Mouse (Mus musculus): ENCODE measurements around the gene Hoxb2. TPM values are rescaled to one million over a fixed set of nuclear protein-coding genes. Genes with fewer than 3 reads are reported as not detected.
A peak's percentile ranks its signal among the peaks of the same experiment; 100 is the strongest.

Gene Hoxb2
- polyA plus RNA-seq (2014; fragmentation: Nextera tagmentation; extraction: Ambion mirVana), result 23.1 and 25.9 TPM in 2 replicates

GRCm38 (mm10) chr11:96350341-96350624, at the start of gene Hoxb2:
Gene Hoxb2 (plus strand): TSS chr11:96350525.
- peaks cover 43% of the 10 kb centered on the region for H3K4me1 ChIP-seq (ENCODE audit: control insufficient read depth, insufficient read depth, low read length)
- peak within 1 kb of the TSS; percentile 86 for H3K4me2 ChIP-seq (replicated peaks; ENCODE audit: low read depth, low read length)
- H3K9ac ChIP-seq (replicated peaks; ENCODE audit: low read depth, low read length), result peak within 1 kb of the TSS; percentile 99

DNA sequence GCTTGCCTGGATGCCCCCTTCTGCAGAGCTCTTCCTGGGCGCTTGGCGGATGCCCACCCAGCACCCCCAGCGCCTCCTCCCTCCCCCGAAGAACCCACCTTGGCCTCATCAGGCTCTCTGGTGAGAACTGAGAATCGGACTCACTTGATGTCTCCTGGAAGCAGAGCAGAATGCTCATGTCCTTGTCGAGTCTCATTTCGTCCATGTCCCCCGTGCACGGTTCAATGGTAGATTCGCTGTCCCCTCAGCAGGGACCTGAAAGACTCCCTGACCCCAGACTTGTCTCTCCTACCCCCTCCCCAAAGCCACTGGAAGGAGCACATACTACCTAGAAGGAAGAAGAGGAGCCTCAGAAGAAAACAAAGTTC, 49.3 kb upstream of the Hoxb2 start:
- peaks cover 4% of the 10 kb centered on the region; the same call in 1 of the 2 replicates for H3K4me1 ChIP-seq (ENCODE audit: control insufficient read depth, insufficient read depth, low read length)
- H3K9me3 ChIP-seq (ENCODE audit: control insufficient read depth, low read depth, low read length), result no peaks in the 10 kb centered on the region
- peak overlapping the region; percentile 100 for H3K27ac ChIP-seq (ENCODE audit: low read length)
- no peak for ATAC-seq (ENCODE audit: insufficient number of reproducible peaks, insufficient read depth, low FRiP score, low read depth)
- H3K36me3 ChIP-seq (ENCODE audit: control insufficient read depth, insufficient read depth, low read length), result no peaks in the 10 kb centered on the region
- 18% methylated on average over 10 of the region's 10 CpGs for WGBS
- peak overlapping the region; percentile 47 for H3K4me3 ChIP-seq (ENCODE audit: low read depth, low read length)
- H3K27me3 ChIP-seq (ENCODE audit: control insufficient read depth, insufficient read depth, low read length), result peaks cover 23% of the 10 kb centered on the region
- peak overlapping the region; percentile 95 for H3K4me2 ChIP-seq (replicated peaks; ENCODE audit: low read depth, low read length)
- H3K9ac ChIP-seq (replicated peaks; ENCODE audit: low read depth, low read length), result peak overlapping the region; percentile 69; the same call in 1 of the 2 replicates

More at GRCm38 (mm10) chr11:96350341-96350624, at the start of gene Hoxb2:
- peak within 1 kb of the TSS; percentile 100 for H3K27ac ChIP-seq (ENCODE audit: low read length)
- H3K9me3 ChIP-seq (ENCODE audit: control insufficient read depth, low read depth, low read length), result no peaks in the 10 kb centered on the region
- no peaks in the 10 kb centered on the region for H3K27me3 ChIP-seq (ENCODE audit: control insufficient read depth, insufficient read depth, low read length)
- H3K36me3 ChIP-seq (ENCODE audit: control insufficient read depth, insufficient read depth, low read length), result peaks cover 10% of the 10 kb centered on the region; the same call in 1 of the 2 replicates
- no peak for ATAC-seq (ENCODE audit: insufficient number of reproducible peaks, insufficient read depth, low FRiP score, low read depth)
- WGBS, result 16% methylated on average over 2 of the region's 2 CpGs
- H3K4me3 ChIP-seq (ENCODE audit: low read depth, low read length), result peak within 1 kb of the TSS; percentile 79

GRCm38 (mm10) chr11:96301837-96302236, 48.5 kb upstream of the Hoxb2 start:
- H3K9ac ChIP-seq (replicated peaks; ENCODE audit: low read depth, low read length), result peak overlapping the region; percentile 36; the same call in 1 of the 2 replicates
- 8% methylated on average over 15 of the region's 15 CpGs for WGBS
- ATAC-seq (ENCODE audit: insufficient number of reproducible peaks, insufficient read depth, low FRiP score, low read depth), result no peak
- H3K4me3 ChIP-seq (ENCODE audit: low read depth, low read length), result peak overlapping the region; percentile 47
- H3K36me3 ChIP-seq (ENCODE audit: control insufficient read depth, insufficient read depth, low read length), result no peaks in the 10 kb centered on the region
- peak overlapping the region; percentile 95 for H3K4me2 ChIP-seq (replicated peaks; ENCODE audit: low read depth, low read length)
- H3K4me1 ChIP-seq (ENCODE audit: control insufficient read depth, insufficient read depth, low read length), result peaks cover 8% of the 10 kb centered on the region; the same call in 1 of the 2 replicates
- H3K27me3 ChIP-seq (ENCODE audit: control insufficient read depth, insufficient read depth, low read length), result peaks cover 22% of the 10 kb centered on the region
- no peaks in the 10 kb centered on the region for H3K9me3 ChIP-seq (ENCODE audit: control insufficient read depth, low read depth, low read length)
- H3K27ac ChIP-seq (ENCODE audit: low read length), result peak overlapping the region; percentile 100

- H3K27ac ChIP-seq (ENCODE audit: low read length), result peak overlapping the region; percentile 100; the same call in 1 of the 2 replicates
- no peak for ATAC-seq (ENCODE audit: insufficient number of reproducible peaks, insufficient read depth, low FRiP score, low read depth)
- H3K9me3 ChIP-seq (ENCODE audit: control insufficient read depth, low read depth, low read length), result no peaks in the 10 kb centered on the region
- peak overlapping the region; percentile 41 for H3K9ac ChIP-seq (replicated peaks; ENCODE audit: low read depth, low read length)
- peak overlapping the region; percentile 95 for H3K4me2 ChIP-seq (replicated peaks; ENCODE audit: low read depth, low read length)
- peaks cover 8% of the 10 kb centered on the region; the same call in 1 of the 2 replicates for H3K4me1 ChIP-seq (ENCODE audit: control insufficient read depth, insufficient read depth, low read length)
- H3K27me3 ChIP-seq (ENCODE audit: control insufficient read depth, insufficient read depth, low read length), result peaks cover 16% of the 10 kb centered on the region; the same call in 1 of the 2 replicates
- H3K36me3 ChIP-seq (ENCODE audit: control insufficient read depth, insufficient read depth, low read length), result no peaks in the 10 kb centered on the region
- H3K4me3 ChIP-seq (ENCODE audit: low read depth, low read length), result peak overlapping the region; percentile 47
- WGBS, result 11% methylated on average over 23 of the region's 23 CpGs
Measured at GRCm38 (mm10) chr11:96302381-96303150, 47.8 kb upstream of the Hoxb2 start.

DNA sequence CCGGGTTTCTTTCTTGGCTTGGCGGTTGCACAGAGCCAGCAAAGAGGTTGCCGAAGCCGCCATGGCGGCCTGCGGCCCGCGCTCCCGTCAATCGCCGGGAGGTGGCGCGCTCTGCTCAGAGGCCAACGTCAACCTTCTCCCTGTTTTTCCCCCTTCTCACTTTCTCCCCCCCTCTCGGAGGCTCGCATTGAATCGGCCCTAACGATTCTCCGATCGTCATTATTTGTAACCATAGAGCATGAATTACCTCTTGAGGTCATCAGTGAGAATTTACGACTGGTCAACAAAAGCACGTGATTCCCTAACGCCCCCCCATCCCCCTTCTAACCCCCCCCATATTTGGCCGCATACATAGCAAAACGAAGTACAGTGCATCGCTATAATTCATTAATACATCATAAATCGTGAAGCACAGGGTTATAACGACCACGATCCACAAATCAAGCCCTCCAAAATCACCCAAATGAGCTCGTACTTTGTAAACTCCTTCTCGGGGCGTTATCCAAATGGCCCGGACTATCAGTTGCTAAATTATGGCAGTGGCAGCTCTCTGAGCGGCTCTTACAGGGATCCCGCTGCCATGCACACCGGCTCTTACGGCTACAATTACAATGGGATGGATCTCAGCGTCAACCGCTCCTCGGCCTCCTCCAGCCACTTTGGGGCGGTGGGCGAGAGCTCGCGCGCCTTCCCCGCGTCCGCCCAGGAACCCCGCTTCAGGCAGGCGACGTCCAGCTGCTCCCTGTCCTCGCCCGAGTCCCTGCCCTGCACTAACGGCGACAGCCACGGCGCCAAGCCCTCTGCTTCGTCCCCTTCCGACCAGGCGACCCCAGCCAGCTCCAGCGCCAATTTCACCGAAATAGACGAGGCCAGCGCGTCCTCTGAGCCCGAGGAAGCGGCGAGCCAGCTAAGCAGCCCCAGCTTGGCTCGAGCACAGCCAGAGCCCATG, 46.9 kb upstream of the Hoxb2 start, which contains the start of gene Hoxb5:
Gene Hoxb5, plus strand, starts transcription at position 186 of the 949 bp plus-strand sequence.
- H3K4me2 ChIP-seq (replicated peaks; ENCODE audit: low read depth, low read length), result peak within 1 kb of the TSS; percentile 95
- ATAC-seq (ENCODE audit: insufficient number of reproducible peaks, insufficient read depth, low FRiP score, low read depth), result peak; percentile 48; the same call in 1 of the 2 replicates
- H3K27me3 ChIP-seq (ENCODE audit: control insufficient read depth, insufficient read depth, low read length), result peaks cover 16% of the 10 kb centered on the region; the same call in 1 of the 2 replicates
- under 1% methylated on average over 69 of the region's 69 CpGs for WGBS
- H3K9ac ChIP-seq (replicated peaks; ENCODE audit: low read depth, low read length), result peak within 1 kb of the TSS; percentile 83
- peaks cover 8% of the 10 kb centered on the region; the same call in 1 of the 2 replicates for H3K4me1 ChIP-seq (ENCODE audit: control insufficient read depth, insufficient read depth, low read length)
- H3K4me3 ChIP-seq (ENCODE audit: low read depth, low read length), result peak within 1 kb of the TSS; percentile 47
- H3K27ac ChIP-seq (ENCODE audit: low read length), result peak within 1 kb of the TSS; percentile 100
- no peaks in the 10 kb centered on the region for H3K36me3 ChIP-seq (ENCODE audit: control insufficient read depth, insufficient read depth, low read length)
- H3K9me3 ChIP-seq (ENCODE audit: control insufficient read depth, low read depth, low read length), result no peaks in the 10 kb centered on the region

- Histone ChIP-seq H3K4me3 (ENCODE audit: low read depth, low read length) (peak overlapping the region; percentile 47), H3K27me3 (ENCODE audit: control insufficient read depth, insufficient read depth, low read length) (peaks cover 16% of the 10 kb centered on the region; the same call in 1 of the 2 replicates), H3K9me3 (ENCODE audit: control insufficient read depth, low read depth, low read length) (no peaks in the 10 kb centered on the region), H3K36me3 (ENCODE audit: control insufficient read depth, insufficient read depth, low read length) (no peaks in the 10 kb centered on the region), H3K4me2 (replicated peaks; ENCODE audit: low read depth, low read length) (peak overlapping the region; percentile 95), H3K9ac (replicated peaks; ENCODE audit: low read depth, low read length) (peak overlapping the region; percentile 83), H3K27ac (ENCODE audit: low read length) (peak overlapping the region; percentile 100), H3K4me1 (ENCODE audit: control insufficient read depth, insufficient read depth, low read length) (peaks cover 8% of the 10 kb centered on the region; the same call in 1 of the 2 replicates)
- 5% methylated on average over 38 of the region's 38 CpGs for WGBS
- no peak for ATAC-seq (ENCODE audit: insufficient number of reproducible peaks, insufficient read depth, low FRiP score, low read depth)
Measured at GRCm38 (mm10) chr11:96304381-96305195, 45.7 kb upstream of the Hoxb2 start.

- ATAC-seq (ENCODE audit: insufficient number of reproducible peaks, insufficient read depth, low FRiP score, low read depth), result no peak
- Histone ChIP-seq H3K36me3 (ENCODE audit: control insufficient read depth, insufficient read depth, low read length) (no peaks in the 10 kb centered on the region), H3K9me3 (ENCODE audit: control insufficient read depth, low read depth, low read length) (no peaks in the 10 kb centered on the region), H3K27me3 (ENCODE audit: control insufficient read depth, insufficient read depth, low read length) (peaks cover 6% of the 10 kb centered on the region; the same call in 1 of the 2 replicates), H3K9ac (replicated peaks; ENCODE audit: low read depth, low read length) (peak overlapping the region; percentile 83), H3K4me1 (ENCODE audit: control insufficient read depth, insufficient read depth, low read length) (peaks cover 6% of the 10 kb centered on the region; the same call in 1 of the 2 replicates), H3K27ac (ENCODE audit: low read length) (peak overlapping the region; percentile 100), H3K4me2 (replicated peaks; ENCODE audit: low read depth, low read length) (peak overlapping the region; percentile 95), H3K4me3 (ENCODE audit: low read depth, low read length) (peak overlapping the region; percentile 47)
- 40% methylated on average over 6 of the region's 6 CpGs for WGBS
Measured at GRCm38 (mm10) chr11:96305505-96306182, 44.7 kb upstream of the Hoxb2 start.
